8 mouse cellular contexts compared by ENCODE assay signal in genomic region chr17:28350466-28351352, GRCm38 (mm10). TPM values are rescaled to one million over a fixed set of nuclear protein-coding genes. Genes with fewer than 3 reads are reported as not detected.
DNase-seq lines count a peak whose midpoint lies in the region; ATAC-seq and TF ChIP-seq lines count a peak whose summit lies in the region.

TSS of gene Tead3 (minus strand) at chr17:28350817.

- under 1% methylated on average over 54 of the region's 73 CpGs for whole genome bisulfite sequencing in intestine, postnatal 0 days
- WGBS in lung, adult 2 months = under 1% methylated on average over 63 of the region's 73 CpGs
- under 1% methylated on average over 71 of the region's 73 CpGs for WGBS in olfactory bulb, adult 2 months

- H3K9me3 ChIP-seq in intestine, postnatal 0 days (ENCODE audit: control insufficient read depth) = no peaks in the 10 kb centered on the region

- TF ChIP-seq CTCF in cortical plate, adult 2 months (IDR thresholded peaks at IDR 0.05; ENCODE audit: extremely low read depth, insufficient read depth, low read length) = no peak
- TF ChIP-seq CTCF in intestine, postnatal 0 days (IDR thresholded peaks at IDR 0.05; ENCODE audit: low read depth) = peak; percentile 50
- TF ChIP-seq CTCF in lung, adult 2 months (IDR thresholded peaks at IDR 0.05; ENCODE audit: insufficient read depth, low read length) = no peak
- TF ChIP-seq CTCF in olfactory bulb, adult 2 months (IDR thresholded peaks at IDR 0.05; ENCODE audit: insufficient read depth, low read depth, low read length) = no peak

- H3K27me3 ChIP-seq in intestine, postnatal 0 days (replicated peaks; ENCODE audit: control insufficient read depth, insufficient read depth, low read length) = no peaks in the 10 kb centered on the region

- H3K4me3 ChIP-seq in cortical plate, adult 2 months (ENCODE audit: insufficient read depth, low read length) = peak within 1 kb of the TSS; percentile 40
- peak within 1 kb of the TSS; percentile 81 for H3K4me3 ChIP-seq in intestine, postnatal 0 days (ENCODE audit: low read depth, low read length)
- peak within 1 kb of the TSS; percentile 72 for H3K4me3 ChIP-seq in lung, adult 2 months (replicated peaks; ENCODE audit: extremely low read depth, low read depth, low read length)
- peak within 1 kb of the TSS; percentile 55 for H3K4me3 ChIP-seq in olfactory bulb, adult 2 months (ENCODE audit: insufficient read depth, low read depth, low read length)

- DNase-seq in cerebellum, postnatal 4 days (ENCODE audit: low spot score in 2 of 2) = peak; percentile 50 to 66
- DNase-seq in cerebellum, adult 18-20 months = no peak
- peak; percentile 98 for DNase-seq in heart, adult 11 months
- DNase-seq in lung, adult 2 months = peak; percentile 81
- DNase-seq in urinary bladder, adult 18-20 months (ENCODE audit: low spot score in 2 of 2) = peak; percentile 73 to 80

- H3K4me2 ChIP-seq in intestine, postnatal 0 days (replicated peaks; ENCODE audit: low read depth) = peak within 1 kb of the TSS; percentile 83

- H3K36me3 ChIP-seq in intestine, postnatal 0 days (ENCODE audit: control insufficient read depth, insufficient read depth) = no peaks in the 10 kb centered on the region

- peak; percentile 74 for ATAC-seq in intestine, postnatal 0 days

- TF ChIP-seq POLR2A in cortical plate, adult 2 months (IDR thresholded peaks at IDR 0.05; ENCODE audit: extremely low read depth, insufficient read depth, low read length) = peak; percentile 22; the same call in 1 of the 2 replicates
- peak; percentile 80; the same call in 1 of the 2 replicates for TF ChIP-seq POLR2A in lung, adult 2 months (IDR thresholded peaks at IDR 0.05; ENCODE audit: borderline replicate concordance, extremely low read depth, low read depth, low read length)
- no peak for TF ChIP-seq POLR2A in olfactory bulb, adult 2 months (IDR thresholded peaks at IDR 0.05; ENCODE audit: insufficient read depth, low read depth, low read length)

- H3K27ac ChIP-seq in cortical plate, adult 2 months (ENCODE audit: insufficient read depth, low read length) = no peak within 1 kb of the TSS
- H3K27ac ChIP-seq in intestine, postnatal 0 days (ENCODE audit: low read depth, low read length) = peak within 1 kb of the TSS; percentile 99
- no peak within 1 kb of the TSS for H3K27ac ChIP-seq in olfactory bulb, adult 2 months (ENCODE audit: insufficient read depth, low read depth, low read length)

- no peaks in the 10 kb centered on the region for H3K4me1 ChIP-seq in cortical plate, adult 2 months (ENCODE audit: control insufficient read depth, insufficient read depth, low read length)
- peaks cover 11% of the 10 kb centered on the region for H3K4me1 ChIP-seq in intestine, postnatal 0 days (replicated peaks; ENCODE audit: control insufficient read depth, insufficient read depth, low read length)
- H3K4me1 ChIP-seq in lung, adult 2 months (ENCODE audit: control insufficient read depth, insufficient read depth, low read length) = peaks cover 14% of the 10 kb centered on the region
- H3K4me1 ChIP-seq in olfactory bulb, adult 2 months (ENCODE audit: control insufficient read depth, insufficient read depth, low read length) = peaks cover 11% of the 10 kb centered on the region

- peak within 1 kb of the TSS; percentile 81 for H3K9ac ChIP-seq in intestine, postnatal 0 days (ENCODE audit: low read depth, low read length)

RNA-seq across cellular contexts. Expression of gene Tead3, which starts in this region (rescaled TPM):
- 2.5 and 3.1 TPM in 2 replicates for polyA plus RNA-seq in cortical plate, adult 2 months (2012; rRNA removed)
- polyA plus RNA-seq in intestine, postnatal 0 days (2015; fragmentation: Nextera tagmentation; extraction: Ambion mirVana) = 5.8 and 6.2 TPM in 2 replicates
- 28.1 and 30.7 TPM in 2 replicates for polyA plus RNA-seq in lung, adult 2 months (2012; rRNA removed)
- polyA plus RNA-seq in olfactory bulb, adult 2 months (2012; ENCODE audit: insufficient read depth, insufficient read length, low replicate concordance, missing spikeins) = not detected in 2 replicates

Comparison
In these comparisons a context has a peak if more than half of its experiments do, and no peak if none do; other contexts are left out.
1. DNase-seq: peak in cerebellum, postnatal 4 days (2 of 2), heart, adult 11 months (single experiment), lung, adult 2 months (single experiment) and urinary bladder, adult 18-20 months (2 of 2); none in cerebellum, adult 18-20 months (0 of 2).
2. Peak in every context shown above with its lines, with median percentiles within 50 percentile points of each other: H3K4me3 ChIP-seq.